Mouse (Mus musculus): ENCODE data around the gene Lrg1. TPM values are rescaled to one million over a fixed set of nuclear protein-coding genes. Genes with fewer than 3 reads are reported as not detected.
"Not testable (repeated sequence)": the region's sequence is repeated elsewhere in the genome, so short reads cannot be mapped to it uniquely, and the experiment has no call there.

The Lrg1 gene
- polyA plus RNA-seq, 1 experiment from 2014 or later, result 0.24 TPM

DNA sequence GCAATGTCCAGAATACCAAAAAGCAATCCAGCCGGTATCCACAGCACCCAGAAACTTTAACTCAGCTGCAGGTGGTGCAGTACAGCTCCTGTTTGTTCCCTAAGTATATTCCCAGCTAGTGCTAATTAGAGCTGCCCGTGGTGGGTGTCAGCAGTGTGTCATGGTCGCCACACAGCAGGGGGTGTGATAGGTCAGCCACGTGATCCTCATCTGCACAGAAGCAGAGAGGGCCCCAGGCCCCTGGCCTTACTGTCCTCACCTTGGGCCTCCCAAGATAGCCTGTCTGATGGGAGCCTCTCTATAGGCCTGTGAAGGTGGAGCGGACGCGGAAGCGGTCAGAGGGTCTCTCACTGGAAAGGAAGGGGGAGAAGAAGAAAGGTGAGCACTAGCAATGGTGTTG lies 23.6 kb downstream of the Lrg1 start:
- no peak overlapping the region for H3K4me2 ChIP-seq (ENCODE audit: low read depth, low read length)
- no peak overlapping the region for H3K4me3 ChIP-seq (ENCODE audit: low read depth, low read length)
- H3K9me3 ChIP-seq (ENCODE audit: control insufficient read depth, low read length), result no peaks in the 10 kb centered on the region
- H3K36me3 ChIP-seq (ENCODE audit: control insufficient read depth, insufficient read depth, low read length), result peaks cover 52% of the 10 kb centered on the region
- H3K27ac ChIP-seq (ENCODE audit: low read depth, low read length), result no peak overlapping the region
- 93% methylated on average over 8 of the region's 8 CpGs for WGBS
- ATAC-seq (ENCODE audit: low read depth), result no peak
- no peak overlapping the region for H3K9ac ChIP-seq (replicated peaks; ENCODE audit: low read depth, low read length)
- H3K27me3 ChIP-seq (ENCODE audit: control insufficient read depth, insufficient read depth, low read length), result no peaks in the 10 kb centered on the region
- H3K4me1 ChIP-seq (ENCODE audit: control insufficient read depth, insufficient read depth, low read length), result no peaks in the 10 kb centered on the region

GRCm38 (mm10) chr17:56096883-56097282 lies 24.9 kb downstream of the Lrg1 start:
- H3K9me3 ChIP-seq (ENCODE audit: control insufficient read depth, low read length), result no peaks in the 10 kb centered on the region
- no peak overlapping the region for H3K27ac ChIP-seq (ENCODE audit: low read depth, low read length)
- ATAC-seq (ENCODE audit: low read depth), result no peak
- H3K9ac ChIP-seq (replicated peaks; ENCODE audit: low read depth, low read length), result no peak overlapping the region
- H3K36me3 ChIP-seq (ENCODE audit: control insufficient read depth, insufficient read depth, low read length), result peaks cover 41% of the 10 kb centered on the region
- no peaks in the 10 kb centered on the region for H3K4me1 ChIP-seq (ENCODE audit: control insufficient read depth, insufficient read depth, low read length)
- 92% methylated on average over 12 of the region's 12 CpGs for WGBS
- H3K4me2 ChIP-seq (ENCODE audit: low read depth, low read length), result no peak overlapping the region
- no peaks in the 10 kb centered on the region for H3K27me3 ChIP-seq (ENCODE audit: control insufficient read depth, insufficient read depth, low read length)
- H3K4me3 ChIP-seq (ENCODE audit: low read depth, low read length), result no peak overlapping the region

DNA sequence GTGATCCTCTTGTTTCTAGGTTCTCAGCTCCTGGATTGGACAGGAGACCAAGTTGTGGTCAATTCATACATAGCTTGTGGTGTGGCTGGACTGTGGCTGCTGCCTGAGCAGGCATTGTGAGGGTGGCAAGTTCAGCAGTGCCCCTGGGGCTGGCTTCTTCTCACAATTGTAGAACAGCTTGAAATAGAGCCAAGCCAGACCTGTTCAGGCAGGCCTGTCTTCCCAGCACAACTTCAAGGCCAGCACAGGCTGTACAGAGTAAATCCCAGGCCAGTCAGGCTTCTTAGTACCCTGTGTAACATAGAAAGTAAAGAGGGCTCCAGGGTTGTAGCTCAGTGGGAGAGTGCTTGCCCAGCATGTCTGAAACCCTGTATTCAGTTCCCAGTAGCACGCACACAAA lies 29.0 kb downstream of the Lrg1 start:
- Histone ChIP-seq H3K27ac (ENCODE audit: low read depth, low read length) (no peak overlapping the region), H3K9ac (replicated peaks; ENCODE audit: low read depth, low read length) (no peak overlapping the region), H3K27me3 (ENCODE audit: control insufficient read depth, insufficient read depth, low read length) (no peaks in the 10 kb centered on the region), H3K4me2 (ENCODE audit: low read depth, low read length) (no peak overlapping the region), H3K9me3 (ENCODE audit: control insufficient read depth, low read length) (no peaks in the 10 kb centered on the region), H3K4me3 (ENCODE audit: low read depth, low read length) (no peak overlapping the region), H3K36me3 (ENCODE audit: control insufficient read depth, insufficient read depth, low read length) (peaks cover 27% of the 10 kb centered on the region), H3K4me1 (ENCODE audit: control insufficient read depth, insufficient read depth, low read length) (no peaks in the 10 kb centered on the region)
- 100% methylated on average over 1 of the region's 1 CpGs for WGBS
- ATAC-seq (ENCODE audit: low read depth), result no peak

DNA sequence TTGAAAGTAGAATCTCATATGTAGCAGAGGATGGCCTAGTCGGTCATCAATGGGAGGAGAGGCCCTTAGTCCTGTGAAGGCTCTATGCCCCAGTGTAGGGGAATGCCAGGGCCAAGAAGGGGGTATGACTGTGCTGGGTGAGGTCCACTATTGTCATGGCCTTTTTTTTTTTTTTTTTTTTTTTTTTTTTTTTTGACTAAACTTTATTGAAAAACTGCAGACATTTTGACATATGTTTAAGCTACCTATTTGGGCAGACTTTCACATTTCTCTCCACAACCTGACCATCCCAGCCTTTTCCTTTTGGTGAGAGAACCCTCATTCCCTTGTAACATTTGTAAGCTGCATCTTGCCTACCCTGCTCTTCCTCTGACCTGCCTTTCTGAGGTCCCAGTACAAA lies 29.5 kb downstream of the Lrg1 start:
- no peaks in the 10 kb centered on the region for H3K27me3 ChIP-seq (ENCODE audit: control insufficient read depth, insufficient read depth, low read length)

DNA sequence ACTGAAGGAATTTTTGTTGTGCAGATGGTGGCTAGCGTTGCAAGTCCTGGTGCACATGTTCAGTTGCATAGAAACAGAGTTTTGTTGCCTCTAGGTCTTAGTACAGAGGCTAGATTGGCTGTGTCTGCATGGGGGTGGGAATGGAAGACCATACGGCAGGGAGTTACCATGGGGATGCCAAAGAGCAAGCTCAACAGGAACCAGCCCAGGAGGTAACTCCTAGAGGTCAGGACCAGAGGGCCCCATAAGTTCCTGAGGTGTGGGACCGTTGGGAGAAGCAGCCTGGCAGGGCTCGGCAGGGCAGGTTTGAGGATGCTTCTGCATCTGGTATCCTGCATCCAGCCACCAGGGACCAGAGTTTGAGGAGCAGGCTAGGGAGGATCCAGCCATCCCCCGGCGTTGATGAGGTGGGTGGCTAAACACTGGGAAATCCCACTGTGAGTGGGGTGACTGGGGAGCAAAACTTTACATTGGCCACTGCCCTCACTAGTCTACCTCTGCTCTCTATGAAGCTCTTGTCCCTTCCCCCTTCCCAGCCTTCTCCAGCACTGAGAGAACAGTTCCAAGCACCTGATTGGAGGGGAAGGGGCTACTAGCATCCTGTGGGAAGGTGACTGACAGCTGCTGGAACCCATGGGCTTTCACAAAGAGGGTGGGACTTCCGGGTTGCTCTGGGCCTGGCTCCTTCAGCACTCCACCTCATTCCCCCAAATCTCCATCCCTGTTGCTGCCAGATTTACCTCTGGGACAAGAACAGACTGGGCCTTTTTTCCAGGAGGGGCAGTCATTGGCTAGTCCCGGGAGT lies 40.8 kb downstream of the Lrg1 start:
- WGBS, result 5% methylated on average over 8 of the region's 8 CpGs
- ATAC-seq (ENCODE audit: low read depth), result peak; percentile 47; the same call in 1 of the 2 replicates
- H3K9ac ChIP-seq (replicated peaks; ENCODE audit: low read depth, low read length), result peak overlapping the region; percentile 74
- no peaks in the 10 kb centered on the region for H3K27me3 ChIP-seq (ENCODE audit: control insufficient read depth, insufficient read depth, low read length)
- peak overlapping the region; percentile 75 for H3K4me3 ChIP-seq (ENCODE audit: low read depth, low read length)
- H3K36me3 ChIP-seq (ENCODE audit: control insufficient read depth, insufficient read depth, low read length), result peaks cover 13% of the 10 kb centered on the region; the same call in 1 of the 2 replicates
- no peak overlapping the region for H3K27ac ChIP-seq (ENCODE audit: low read depth, low read length)
- no peaks in the 10 kb centered on the region for H3K9me3 ChIP-seq (ENCODE audit: control insufficient read depth, low read length)
- H3K4me1 ChIP-seq (ENCODE audit: control insufficient read depth, insufficient read depth, low read length), result peaks cover 22% of the 10 kb centered on the region
- peak overlapping the region; percentile 96 for H3K4me2 ChIP-seq (ENCODE audit: low read depth, low read length)

More for the DNA sequence above, 29.5 kb downstream of the Lrg1 start:
- peaks cover 23% of the 10 kb centered on the region for H3K36me3 ChIP-seq (ENCODE audit: control insufficient read depth, insufficient read depth, low read length)
- no peak overlapping the region for H3K9ac ChIP-seq (replicated peaks; ENCODE audit: low read depth, low read length)
- no peaks in the 10 kb centered on the region for H3K4me1 ChIP-seq (ENCODE audit: control insufficient read depth, insufficient read depth, low read length)
- no peaks in the 10 kb centered on the region for H3K9me3 ChIP-seq (ENCODE audit: control insufficient read depth, low read length)
- no peak overlapping the region for H3K27ac ChIP-seq (ENCODE audit: low read depth, low read length)
- no peak overlapping the region for H3K4me3 ChIP-seq (ENCODE audit: low read depth, low read length)
- ATAC-seq (ENCODE audit: low read depth), result no peak
- H3K4me2 ChIP-seq (ENCODE audit: low read depth, low read length), result no peak overlapping the region
- 81% methylated on average over 1 of the region's 1 CpGs for WGBS

GRCm38 (mm10) chr17:56079921-56080320 lies 41.9 kb downstream of the Lrg1 start:
- peak overlapping the region; percentile 75 for H3K4me3 ChIP-seq (ENCODE audit: low read depth, low read length)
- no peaks in the 10 kb centered on the region for H3K27me3 ChIP-seq (ENCODE audit: control insufficient read depth, insufficient read depth, low read length)
- 2% methylated on average over 11 of the region's 11 CpGs for WGBS
- ATAC-seq (ENCODE audit: low read depth), result no peak
- H3K4me2 ChIP-seq (ENCODE audit: low read depth, low read length), result peak overlapping the region; percentile 96
- H3K27ac ChIP-seq (ENCODE audit: low read depth, low read length), result peak overlapping the region; percentile 13; the same call in 1 of the 2 replicates
- H3K4me1 ChIP-seq (ENCODE audit: control insufficient read depth, insufficient read depth, low read length), result peaks cover 22% of the 10 kb centered on the region
- H3K9me3 ChIP-seq (ENCODE audit: control insufficient read depth, low read length), result no peaks in the 10 kb centered on the region
- peak overlapping the region; percentile 74 for H3K9ac ChIP-seq (replicated peaks; ENCODE audit: low read depth, low read length)
- H3K36me3 ChIP-seq (ENCODE audit: control insufficient read depth, insufficient read depth, low read length), result peaks cover 13% of the 10 kb centered on the region; the same call in 1 of the 2 replicates

GRCm38 (mm10) chr17:56078880-56079795 lies 42.7 kb downstream of the Lrg1 start, which contains the start of gene Hdgfl2:
Gene Hdgfl2 (plus strand): TSS chr17:56079634.
- Histone ChIP-seq H3K27ac (ENCODE audit: low read depth, low read length) (peak within 1 kb of the TSS; percentile 41; the same call in 1 of the 2 replicates), H3K9me3 (ENCODE audit: control insufficient read depth, low read length) (no peaks in the 10 kb centered on the region), H3K9ac (replicated peaks; ENCODE audit: low read depth, low read length) (peak within 1 kb of the TSS; percentile 74), H3K4me1 (ENCODE audit: control insufficient read depth, insufficient read depth, low read length) (peaks cover 25% of the 10 kb centered on the region), H3K36me3 (ENCODE audit: control insufficient read depth, insufficient read depth, low read length) (peaks cover 8% of the 10 kb centered on the region; the same call in 1 of the 2 replicates), H3K4me2 (ENCODE audit: low read depth, low read length) (peak within 1 kb of the TSS; percentile 96), H3K27me3 (ENCODE audit: control insufficient read depth, insufficient read depth, low read length) (no peaks in the 10 kb centered on the region), H3K4me3 (ENCODE audit: low read depth, low read length) (peak within 1 kb of the TSS; percentile 75)
- ATAC-seq (ENCODE audit: low read depth), result peak; percentile 92
- under 1% methylated on average over 60 of the region's 61 CpGs for WGBS

DNA sequence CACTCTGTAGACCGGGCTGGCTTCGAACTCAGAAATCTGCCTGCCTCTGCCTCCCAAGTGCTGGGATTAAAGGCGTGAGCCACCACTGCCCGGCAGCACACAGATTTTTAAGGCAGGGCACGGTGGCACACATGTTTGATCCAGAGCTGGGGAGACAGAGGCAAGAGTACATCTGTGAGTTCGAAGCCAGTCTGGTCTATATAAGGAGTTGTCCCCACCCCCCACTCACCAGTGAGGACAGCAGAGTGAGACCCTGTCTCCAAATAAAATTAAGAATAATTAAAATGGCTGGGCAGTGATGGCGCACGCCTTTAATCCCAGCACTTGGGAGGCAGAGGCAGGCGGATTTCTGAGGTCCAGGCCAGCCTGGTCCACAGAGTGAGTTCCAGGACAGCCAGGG lies 43.4 kb downstream of the Lrg1 start:
- 69% methylated on average over 9 of the region's 9 CpGs for WGBS

More for the DNA sequence above, 43.4 kb downstream of the Lrg1 start:
- H3K27me3 ChIP-seq (ENCODE audit: control insufficient read depth, insufficient read depth, low read length); ATAC-seq (ENCODE audit: low read depth); H3K27ac ChIP-seq (ENCODE audit: low read depth, low read length); H3K9me3 ChIP-seq (ENCODE audit: control insufficient read depth, low read length); H3K36me3 ChIP-seq (ENCODE audit: control insufficient read depth, insufficient read depth, low read length); H3K9ac ChIP-seq (replicated peaks; ENCODE audit: low read depth, low read length): not testable (repeated sequence)
- peak overlapping the region; percentile 27; the same call in 1 of the 2 replicates for H3K4me2 ChIP-seq (ENCODE audit: low read depth, low read length)
- H3K4me3 ChIP-seq (ENCODE audit: low read depth, low read length), result peak overlapping the region; percentile 75; the same call in 1 of the 2 replicates
- peaks cover 28% of the 10 kb centered on the region for H3K4me1 ChIP-seq (ENCODE audit: control insufficient read depth, insufficient read depth, low read length)
